Mouse (Mus musculus): Measurements from ENCODE around the gene Ctnnbip1.

- TF ChIP-seq CTCF (IDR thresholded peaks at IDR 0.05; ENCODE audit: insufficient read depth, low read length) (no peak), POLR2A (IDR thresholded peaks at IDR 0.05; ENCODE audit: borderline replicate concordance, extremely low read depth, low read depth, low read length) (no peak)
These were observed 33.5 kb upstream of the Ctnnbip1 start for GRCm38 (mm10) chr4:149484566-149484965.

Measured in lung, adult 2 months (tissue).